Mouse (Mus musculus): ENCODE data around the gene 2300002M23Rik. TPM values are rescaled to one million over a fixed set of nuclear protein-coding genes. Genes with fewer than 3 reads are reported as not detected.

The 2300002M23Rik gene
- polyA plus RNA-seq, 1 experiment from 2014 or later, result not detected

DNA sequence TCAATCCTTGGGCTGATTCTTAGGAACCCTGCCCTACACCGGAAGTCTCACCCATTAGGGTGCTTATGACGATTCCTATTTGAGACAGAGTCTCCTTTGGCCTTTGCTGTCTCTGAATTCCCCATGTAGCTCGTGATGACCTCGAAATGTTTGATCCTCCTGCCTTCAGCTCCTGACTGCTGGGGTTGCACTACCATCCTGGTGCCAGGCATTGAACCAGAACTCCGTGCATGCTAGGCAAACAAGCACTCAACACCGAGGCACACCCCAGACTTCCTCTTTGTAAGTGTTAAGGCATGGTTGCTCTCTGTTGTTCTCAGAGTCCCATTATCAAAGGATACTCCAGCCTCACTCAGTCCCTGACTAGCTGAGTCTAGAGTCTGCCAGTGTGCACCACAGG is 23.2 kb upstream of the 2300002M23Rik start:
- 51% methylated on average over 6 of the region's 6 CpGs for WGBS (ENCODE audit: insufficient replicate concordance)
- ATAC-seq, result no peak
- no peaks in the 10 kb centered on the region for H3K9me3 ChIP-seq (ENCODE audit: low read length)

GRCm38 (mm10) chr17:35544680-35545079 is 22.6 kb upstream of the 2300002M23Rik start:
- Histone ChIP-seq H3K36me3 (replicated peaks; ENCODE audit: insufficient read depth, low read length) (no peaks in the 10 kb centered on the region), H3K9me3 (ENCODE audit: low read length) (no peaks in the 10 kb centered on the region), H3K4me1 (ENCODE audit: insufficient read depth) (no peaks in the 10 kb centered on the region), H3K9ac (replicated peaks) (no peak overlapping the region), H3K4me2 (ENCODE audit: low read depth, low read length) (no peak overlapping the region), H3K27me3 (ENCODE audit: insufficient read depth, low read length) (no peaks in the 10 kb centered on the region), H3K4me3 (ENCODE audit: low read depth, low read length) (no peak overlapping the region), H3K27ac (ENCODE audit: low read depth) (no peak overlapping the region)
- TF ChIP-seq EP300 (IDR thresholded peaks at IDR 0.05; ENCODE audit: low read depth) (no peak), CTCF (IDR thresholded peaks at IDR 0.05; ENCODE audit: low read depth) (peak; percentile 77)
- ATAC-seq (0 out of 2 replicates have a peak, but pooled peaks have one; percentile 38), DNase-seq (peak; percentile 51)
- WGBS (ENCODE audit: insufficient replicate concordance), result 37% methylated on average over 6 of the region's 6 CpGs

More for the DNA sequence above, 23.2 kb upstream of the 2300002M23Rik start:
- Histone ChIP-seq H3K9ac (replicated peaks) (no peak overlapping the region), H3K27me3 (ENCODE audit: insufficient read depth, low read length) (no peaks in the 10 kb centered on the region), H3K4me3 (ENCODE audit: low read depth, low read length) (no peak overlapping the region), H3K4me1 (ENCODE audit: insufficient read depth) (no peaks in the 10 kb centered on the region), H3K27ac (ENCODE audit: low read depth) (no peak overlapping the region), H3K4me2 (ENCODE audit: low read depth, low read length) (no peak overlapping the region), H3K36me3 (replicated peaks; ENCODE audit: insufficient read depth, low read length) (no peaks in the 10 kb centered on the region)
- no peak for DNase-seq
- TF ChIP-seq CTCF (IDR thresholded peaks at IDR 0.05; ENCODE audit: low read depth) (no peak), EP300 (IDR thresholded peaks at IDR 0.05; ENCODE audit: low read depth) (no peak)

DNA sequence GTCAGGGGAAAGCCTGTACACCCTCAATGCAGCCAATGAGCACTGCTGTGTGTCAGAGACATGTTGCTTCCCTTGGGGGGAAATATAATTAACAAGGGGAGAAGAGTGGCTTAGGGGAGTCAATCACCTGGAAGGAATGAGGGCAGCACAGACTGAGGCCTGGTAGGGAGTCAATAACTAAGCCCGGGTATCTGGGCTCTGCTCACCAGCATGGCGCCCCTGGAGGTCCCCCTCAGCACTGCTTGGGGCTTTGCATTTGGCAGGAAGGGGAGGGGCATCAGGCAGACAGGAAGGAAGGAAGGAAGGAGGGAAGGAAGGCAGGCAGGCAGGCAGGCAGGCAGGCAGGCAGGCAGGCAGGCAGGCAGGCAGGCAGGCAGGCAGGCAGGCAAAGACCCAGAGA is 19.8 kb upstream of the 2300002M23Rik start:
- WGBS (ENCODE audit: insufficient replicate concordance), result 67% methylated on average over 2 of the region's 2 CpGs
- no peaks in the 10 kb centered on the region for H3K27me3 ChIP-seq (ENCODE audit: insufficient read depth, low read length)

GRCm38 (mm10) chr17:35548636-35549035 is 18.6 kb upstream of the 2300002M23Rik start:
- DNase-seq, result no peak
- Histone ChIP-seq H3K9ac (replicated peaks) (no peak overlapping the region), H3K27ac (ENCODE audit: low read depth) (no peak overlapping the region), H3K9me3 (ENCODE audit: low read length) (no peaks in the 10 kb centered on the region), H3K4me1 (ENCODE audit: insufficient read depth) (0 out of 2 replicates have a peak, but pooled peaks cover 2% of the 10 kb centered on the region), H3K27me3 (ENCODE audit: insufficient read depth, low read length) (no peaks in the 10 kb centered on the region), H3K4me3 (ENCODE audit: low read depth, low read length) (no peak overlapping the region), H3K36me3 (replicated peaks; ENCODE audit: insufficient read depth, low read length) (no peaks in the 10 kb centered on the region), H3K4me2 (ENCODE audit: low read depth, low read length) (no peak overlapping the region)
- TF ChIP-seq CTCF (IDR thresholded peaks at IDR 0.05; ENCODE audit: low read depth) (no peak), EP300 (IDR thresholded peaks at IDR 0.05; ENCODE audit: low read depth) (no peak)
- no peak for ATAC-seq
- 31% methylated on average over 5 of the region's 5 CpGs for WGBS (ENCODE audit: insufficient replicate concordance)

More for the DNA sequence above, 19.8 kb upstream of the 2300002M23Rik start:
- H3K4me2 ChIP-seq (ENCODE audit: low read depth, low read length), result no peak overlapping the region
- no peaks in the 10 kb centered on the region for H3K9me3 ChIP-seq (ENCODE audit: low read length)
- H3K27ac ChIP-seq (ENCODE audit: low read depth), result no peak overlapping the region
- TF ChIP-seq EP300 (IDR thresholded peaks at IDR 0.05; ENCODE audit: low read depth) (no peak), CTCF (IDR thresholded peaks at IDR 0.05; ENCODE audit: low read depth) (0 out of 2 replicates have a peak, but pooled peaks have one; percentile 9)
- no peak for DNase-seq
- 0 out of 2 replicates have a peak, but pooled peaks cover 2% of the 10 kb centered on the region for H3K4me1 ChIP-seq (ENCODE audit: insufficient read depth)
- H3K36me3 ChIP-seq (replicated peaks; ENCODE audit: insufficient read depth, low read length), result no peaks in the 10 kb centered on the region
- H3K9ac ChIP-seq (replicated peaks), result no peak overlapping the region
- no peak for ATAC-seq
- no peak overlapping the region for H3K4me3 ChIP-seq (ENCODE audit: low read depth, low read length)

DNA sequence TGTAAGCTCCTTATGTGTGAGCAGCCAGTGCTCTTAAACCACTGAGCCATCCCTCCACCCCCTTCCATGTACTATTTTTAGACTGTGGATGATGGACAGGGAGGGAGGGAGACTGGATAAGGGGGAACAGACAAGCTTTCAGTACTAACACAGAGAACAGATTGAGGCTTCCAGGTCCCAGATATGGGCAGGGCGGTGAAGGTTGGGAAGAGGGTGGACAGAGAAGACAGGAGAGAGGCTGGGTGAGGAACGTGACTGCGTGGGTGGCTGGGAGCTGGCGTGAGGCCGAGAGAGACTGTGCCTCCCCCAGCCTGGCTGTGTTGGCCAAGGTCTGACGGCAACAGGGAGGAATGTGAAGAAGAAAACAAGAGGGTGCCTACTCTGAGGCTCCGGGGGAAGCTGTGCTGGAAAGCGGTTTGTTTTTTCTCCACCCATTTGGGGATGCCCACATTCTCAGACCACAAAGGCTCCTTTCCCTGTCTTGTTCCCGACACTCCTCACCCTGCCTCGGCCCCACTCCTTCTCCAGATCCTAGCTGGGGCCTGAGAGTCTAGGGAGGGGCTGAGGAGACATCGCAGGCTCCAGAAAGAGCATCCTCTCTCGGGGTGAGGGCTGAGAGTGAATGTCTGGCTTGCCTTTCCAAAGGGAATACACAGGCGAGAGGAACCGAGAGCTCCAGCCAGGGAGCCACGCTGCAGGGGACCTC is 17.7 kb upstream of the 2300002M23Rik start:
- no peaks in the 10 kb centered on the region for H3K36me3 ChIP-seq (replicated peaks; ENCODE audit: insufficient read depth, low read length)
- 52% methylated on average over 15 of the region's 15 CpGs for WGBS (ENCODE audit: insufficient replicate concordance)
- H3K9me3 ChIP-seq (ENCODE audit: low read length), result no peaks in the 10 kb centered on the region
- H3K27ac ChIP-seq (ENCODE audit: low read depth), result 0 out of 2 replicates have a peak overlapping the region, but pooled peaks have one; percentile 18
- H3K4me1 ChIP-seq (ENCODE audit: insufficient read depth), result 0 out of 2 replicates have a peak, but pooled peaks cover 2% of the 10 kb centered on the region
- no peak overlapping the region for H3K4me3 ChIP-seq (ENCODE audit: low read depth, low read length)
- no peak overlapping the region for H3K9ac ChIP-seq (replicated peaks)
- DNase-seq, result peak; percentile 44
- H3K4me2 ChIP-seq (ENCODE audit: low read depth, low read length), result no peak overlapping the region
- no peaks in the 10 kb centered on the region for H3K27me3 ChIP-seq (ENCODE audit: insufficient read depth, low read length)
- TF ChIP-seq CTCF (IDR thresholded peaks at IDR 0.05; ENCODE audit: low read depth) (no peak), EP300 (IDR thresholded peaks at IDR 0.05; ENCODE audit: low read depth) (no peak)
- peak; percentile 50 for ATAC-seq

DNA sequence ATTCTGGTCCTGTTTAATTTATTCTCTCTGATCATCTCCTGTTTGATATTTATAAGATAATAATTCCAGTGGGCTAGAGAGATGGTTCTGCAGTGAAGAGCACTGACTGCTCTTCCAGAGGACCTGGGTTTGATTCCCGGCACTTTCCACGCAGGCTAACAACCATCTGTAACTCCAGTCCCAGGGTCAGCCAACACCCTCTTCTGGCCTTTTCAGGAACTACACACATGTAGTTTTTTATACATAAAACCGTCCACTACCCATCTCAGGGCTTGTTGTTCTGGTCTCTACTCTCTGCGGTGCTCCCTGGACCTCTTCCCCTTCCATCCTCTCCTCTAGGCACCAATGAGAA is 17.1 kb upstream of the 2300002M23Rik start:
- H3K27me3 ChIP-seq (ENCODE audit: insufficient read depth, low read length), result no peaks in the 10 kb centered on the region
- no peak overlapping the region for H3K4me3 ChIP-seq (ENCODE audit: low read depth, low read length)
- no peak overlapping the region for H3K4me2 ChIP-seq (ENCODE audit: low read depth, low read length)
- 0 out of 2 replicates have a peak, but pooled peaks cover 2% of the 10 kb centered on the region for H3K4me1 ChIP-seq (ENCODE audit: insufficient read depth)
- no peaks in the 10 kb centered on the region for H3K36me3 ChIP-seq (replicated peaks; ENCODE audit: insufficient read depth, low read length)
- ATAC-seq (no peak), DNase-seq (no peak)
- no peaks in the 10 kb centered on the region for H3K9me3 ChIP-seq (ENCODE audit: low read length)
- H3K27ac ChIP-seq (ENCODE audit: low read depth), result 0 out of 2 replicates have a peak overlapping the region, but pooled peaks have one; percentile 18
- TF ChIP-seq EP300 (IDR thresholded peaks at IDR 0.05; ENCODE audit: low read depth), result no peak
- no peak for TF ChIP-seq CTCF (IDR thresholded peaks at IDR 0.05; ENCODE audit: low read depth)
- 88% methylated on average over 4 of the region's 4 CpGs for WGBS (ENCODE audit: insufficient replicate concordance)
- no peak overlapping the region for H3K9ac ChIP-seq (replicated peaks)

Measured in liver, postnatal 0 days (tissue).